Mouse (Mus musculus) forebrain, embryonic 12.5 days (tissue): Measurements from ENCODE around the gene Dlx5. TPM values are rescaled to one million over a fixed set of nuclear protein-coding genes. Genes with fewer than 3 reads are reported as not detected.

Source experiments
- ATAC-seq: fragments of 200-750 bp; cut with Nextera tagmentation; 2 replicates; pipeline ENCODE4 v1.8.0; 2017; ENCODE audit warnings: moderate TSS enrichment; ENCODE audit not compliant: low FRiP score
- H3K27ac ChIP-seq: fragments of 300-500 bp; sonication (generic); 2 replicates; pipeline ENCODE4 v1.5.1; 2016; ENCODE audit warnings: mild to moderate bottlenecking
- H3K27me3 ChIP-seq: fragments of 300-500 bp; sonication (generic); 2 replicates; pipeline ENCODE4 v1.6.1; 2016; ENCODE audit warnings: mild to moderate bottlenecking
- H3K36me3 ChIP-seq: fragments of 300-500 bp; sonication (generic); replicated peaks from 2 replicates; pipeline ENCODE4 v1.6.1; 2016; ENCODE audit warnings: mild to moderate bottlenecking
- H3K4me1 ChIP-seq: fragments of 300-500 bp; sonication (generic); 2 replicates; pipeline ENCODE4 v1.6.1; 2016
- H3K4me2 ChIP-seq: fragments of 300-500 bp; sonication (generic); 2 replicates; pipeline ENCODE4 v1.6.1; 2016; ENCODE audit warnings: mild to moderate bottlenecking, moderate library complexity
- H3K4me3 ChIP-seq: fragments of 300-500 bp; sonication (generic); replicated peaks from 2 replicates; pipeline ENCODE4 v1.5.1; 2016; ENCODE audit warnings: mild to moderate bottlenecking
- H3K9ac ChIP-seq: fragments of 300-500 bp; sonication (generic); 2 replicates; pipeline ENCODE4 v1.6.1; 2016; ENCODE audit warnings: mild to moderate bottlenecking
- H3K9me3 ChIP-seq: fragments of 300-500 bp; sonication (generic); 2 replicates; pipeline ENCODE4 v1.6.1; 2016
- WGBS: fragments of 180-500 bp; shearing (Covaris S2); methylation state at CpG from one replicate; pipeline ENCODE4 v1.1.7; 2016; 5-methylcytosine and 5-hydroxymethylcytosine counted together
- polyA plus RNA-seq: library from polyadenylated mRNA; unstranded; fragments of >200 nt; fragmentation: Nextera tagmentation; extraction: Ambion mirVana; gene quantifications from 2 replicates; pipeline ENCODE4 v1.2.1, GENCODE M21; 2016

The Dlx5 gene
- polyA plus RNA-seq, 1 experiment from 2014 or later, result 68.0 TPM

DNA sequence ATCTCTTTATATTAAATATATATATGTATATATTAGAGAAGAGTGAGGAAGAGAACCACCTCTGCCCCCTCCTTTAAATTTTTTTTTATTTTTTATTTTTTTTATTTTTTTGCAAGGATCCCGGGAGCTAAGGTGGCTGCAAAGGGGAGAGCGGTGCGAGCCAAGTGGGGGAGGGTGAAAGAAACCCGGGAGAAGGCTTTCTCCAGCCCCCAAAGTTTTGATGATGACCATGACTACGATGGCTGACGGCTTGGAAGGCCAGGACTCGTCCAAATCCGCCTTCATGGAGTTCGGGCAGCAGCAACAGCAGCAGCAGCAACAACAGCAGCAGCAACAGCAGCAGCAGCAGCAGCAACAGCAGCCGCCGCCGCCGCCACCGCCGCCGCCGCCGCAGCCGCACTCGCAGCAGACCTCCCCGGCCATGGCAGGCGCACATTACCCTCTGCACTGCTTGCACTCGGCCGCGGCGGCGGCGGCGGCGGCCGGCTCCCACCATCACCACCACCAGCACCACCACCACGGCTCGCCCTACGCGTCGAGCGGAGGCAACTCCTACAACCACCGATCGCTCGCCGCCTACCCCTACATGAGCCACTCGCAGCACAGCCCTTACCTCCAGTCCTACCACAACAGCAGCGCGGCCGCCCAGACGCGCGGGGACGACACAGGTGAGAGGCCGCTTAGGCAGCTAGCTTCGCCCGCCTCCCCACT is 18.6 kb downstream of the Dlx5 start, which contains the start of gene Dlx6:
Gene Dlx6, plus strand, starts transcription at position 175 of the 711 bp plus-strand sequence.
- 1% methylated on average over 45 of the region's 52 CpGs for WGBS
- H3K9me3 ChIP-seq, result no peaks in the 10 kb centered on the region
- peak within 1 kb of the TSS; percentile 97 for H3K27ac ChIP-seq
- H3K36me3 ChIP-seq, result no peaks in the 10 kb centered on the region
- peak within 1 kb of the TSS; percentile 83 for H3K9ac ChIP-seq
- peaks cover 89% of the 10 kb centered on the region for H3K27me3 ChIP-seq
- peak within 1 kb of the TSS; percentile 76 for H3K4me2 ChIP-seq
- H3K4me3 ChIP-seq, result peak within 1 kb of the TSS; percentile 59
- peaks cover 20% of the 10 kb centered on the region for H3K4me1 ChIP-seq
- peak; percentile 53 for ATAC-seq

DNA sequence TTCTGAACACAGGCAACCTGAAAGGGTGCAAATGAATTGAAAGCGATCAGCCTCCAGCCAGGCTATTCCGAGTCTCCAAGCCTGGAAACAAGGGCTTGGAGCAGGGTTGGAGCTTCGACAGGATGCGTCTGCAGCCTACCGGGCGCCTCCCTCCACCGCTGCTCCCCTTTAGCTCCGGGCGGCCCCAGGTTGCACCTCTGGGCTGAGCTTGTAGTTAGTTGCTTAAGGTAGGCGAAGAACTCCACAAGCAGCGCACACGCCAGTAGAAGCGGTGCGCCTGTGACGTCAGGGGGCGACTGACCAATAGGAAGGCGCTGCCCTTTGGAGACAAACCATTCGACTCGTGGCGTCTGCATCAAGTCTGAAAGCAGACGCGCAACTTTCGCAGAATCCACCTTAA is 19.3 kb downstream of the Dlx5 start:
- H3K27ac ChIP-seq, result peak overlapping the region; percentile 97
- ATAC-seq, result peak; percentile 82
- peak overlapping the region; percentile 83 for H3K9ac ChIP-seq

DNA sequence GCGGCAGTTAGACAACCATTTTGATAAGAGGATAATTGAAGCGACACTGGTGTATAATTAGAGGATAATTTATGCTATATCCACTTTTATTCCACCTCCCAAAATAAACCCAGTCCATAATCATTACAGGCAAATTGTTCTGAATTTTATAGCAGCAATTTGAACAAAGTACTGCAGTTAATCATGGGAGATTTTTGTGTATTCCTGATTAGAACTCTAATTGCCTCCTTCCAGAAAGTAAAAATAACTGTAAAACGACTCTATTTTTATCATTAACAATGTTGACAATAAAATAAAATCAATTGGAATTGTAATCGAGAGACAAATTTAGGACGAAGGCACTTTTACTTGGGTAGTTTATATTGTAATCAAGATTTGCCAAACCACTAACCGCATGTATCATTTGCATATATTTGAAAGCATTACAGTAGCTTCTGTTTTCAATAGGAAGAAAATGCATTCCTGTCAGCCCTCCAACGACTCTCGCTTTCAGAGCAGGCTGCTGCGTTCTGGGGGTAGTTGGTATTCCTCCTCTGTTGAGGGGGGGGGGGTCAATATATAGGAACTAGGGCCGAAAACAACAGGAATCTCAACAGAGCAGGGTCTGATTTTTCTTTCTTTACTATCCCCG is 20.0 kb downstream of the Dlx5 start:
- H3K4me2 ChIP-seq, result peak overlapping the region; percentile 76
- peak; percentile 16; the same call in 1 of the 2 replicates for ATAC-seq
- H3K4me3 ChIP-seq, result peak overlapping the region; percentile 59
- WGBS, result 1% methylated on average over 11 of the region's 11 CpGs
- H3K4me1 ChIP-seq, result peaks cover 20% of the 10 kb centered on the region
- H3K27me3 ChIP-seq, result peaks cover 90% of the 10 kb centered on the region
- H3K27ac ChIP-seq, result peak overlapping the region; percentile 97
- peak overlapping the region; percentile 83 for H3K9ac ChIP-seq
- no peaks in the 10 kb centered on the region for H3K9me3 ChIP-seq
- no peaks in the 10 kb centered on the region for H3K36me3 ChIP-seq

More for the DNA sequence above, 19.3 kb downstream of the Dlx5 start:
- H3K4me2 ChIP-seq, result peak overlapping the region; percentile 76
- peaks cover 93% of the 10 kb centered on the region for H3K27me3 ChIP-seq
- WGBS, result under 1% methylated on average over 22 of the region's 23 CpGs
- no peaks in the 10 kb centered on the region for H3K36me3 ChIP-seq
- H3K4me3 ChIP-seq, result peak overlapping the region; percentile 59
- no peaks in the 10 kb centered on the region for H3K9me3 ChIP-seq
- peaks cover 20% of the 10 kb centered on the region for H3K4me1 ChIP-seq

DNA sequence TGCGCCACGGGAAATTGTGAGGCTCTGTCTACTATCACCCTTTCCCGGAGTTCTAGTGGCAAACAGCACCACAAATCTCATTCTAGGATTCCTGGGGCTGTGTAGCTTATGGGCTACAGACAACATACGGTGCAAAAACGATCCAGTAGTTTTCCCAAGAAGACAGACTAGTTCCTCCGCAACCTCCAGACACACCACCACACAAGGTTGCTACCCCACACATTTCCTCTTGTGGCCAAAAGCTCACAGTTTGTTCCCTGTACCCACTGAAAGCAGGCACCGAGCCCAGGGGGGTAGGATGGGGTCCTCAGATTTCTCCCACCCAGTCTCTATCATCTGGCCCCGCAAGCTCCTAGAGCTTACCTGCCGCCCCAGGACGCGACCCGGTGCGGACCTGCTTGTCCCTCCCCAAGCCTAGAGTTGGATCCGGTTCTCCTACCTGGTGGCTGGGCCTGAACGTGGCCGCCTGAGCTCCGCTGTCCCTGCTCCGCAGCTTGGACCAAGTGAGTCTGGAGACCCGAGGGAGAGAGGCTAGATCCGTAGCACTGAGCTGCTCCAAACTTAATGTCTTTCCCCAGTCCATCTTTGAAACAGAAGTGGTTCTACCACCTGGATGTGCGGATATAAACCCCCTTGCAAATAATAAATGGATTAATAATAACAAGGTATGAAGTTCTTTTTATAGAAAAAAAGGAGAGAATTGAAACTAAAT is 20.6 kb downstream of the Dlx5 start:
- Histone ChIP-seq H3K27ac (peak overlapping the region; percentile 94), H3K4me1 (peaks cover 23% of the 10 kb centered on the region), H3K36me3 (no peaks in the 10 kb centered on the region), H3K9ac (peak overlapping the region; percentile 61), H3K27me3 (peaks cover 91% of the 10 kb centered on the region), H3K4me3 (peak overlapping the region; percentile 43), H3K4me2 (peak overlapping the region; percentile 41), H3K9me3 (no peaks in the 10 kb centered on the region)
- under 1% methylated on average over 21 of the region's 21 CpGs for WGBS
- no peak for ATAC-seq

DNA sequence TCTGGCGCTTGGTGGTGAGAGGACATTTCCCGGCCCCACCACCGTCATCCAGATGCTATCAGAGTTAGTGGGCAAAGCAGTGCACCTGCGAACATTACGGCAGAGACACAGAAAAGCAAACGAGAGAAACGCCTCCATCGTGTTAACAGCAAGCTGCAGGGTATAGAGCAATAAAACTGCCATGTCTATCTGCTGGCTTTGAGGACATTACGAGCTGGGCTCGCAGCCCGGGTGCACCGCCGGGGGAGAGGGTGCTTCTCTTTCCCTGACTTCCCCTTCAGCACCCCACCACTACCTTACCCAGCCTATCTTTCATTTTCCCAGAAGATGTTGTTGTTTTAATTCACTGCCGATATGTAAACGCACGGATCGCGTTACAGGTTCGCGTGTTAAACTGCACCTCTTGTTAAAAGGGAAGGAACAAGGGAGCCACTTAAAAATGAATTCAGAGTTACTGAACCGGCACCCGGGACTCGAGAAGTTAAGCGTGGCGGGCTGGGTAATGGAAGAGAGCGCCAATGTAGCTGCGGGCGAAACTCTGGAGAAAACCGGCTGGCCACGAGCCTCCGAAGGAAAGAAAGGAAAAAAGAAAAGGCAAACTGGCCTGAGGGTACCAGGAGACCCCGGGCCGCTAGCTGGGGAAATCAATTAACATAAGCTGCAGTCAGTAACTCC is 21.3 kb downstream of the Dlx5 start:
- H3K4me3 ChIP-seq, result peak overlapping the region; percentile 43
- under 1% methylated on average over 33 of the region's 33 CpGs for WGBS
- H3K9me3 ChIP-seq, result no peaks in the 10 kb centered on the region
- peaks cover 26% of the 10 kb centered on the region for H3K4me1 ChIP-seq
- H3K4me2 ChIP-seq, result peak overlapping the region; percentile 41
- ATAC-seq, result no peak
- H3K27me3 ChIP-seq, result peaks cover 90% of the 10 kb centered on the region
- H3K27ac ChIP-seq, result peak overlapping the region; percentile 94
- peak overlapping the region; percentile 61 for H3K9ac ChIP-seq
- H3K36me3 ChIP-seq, result no peaks in the 10 kb centered on the region

DNA sequence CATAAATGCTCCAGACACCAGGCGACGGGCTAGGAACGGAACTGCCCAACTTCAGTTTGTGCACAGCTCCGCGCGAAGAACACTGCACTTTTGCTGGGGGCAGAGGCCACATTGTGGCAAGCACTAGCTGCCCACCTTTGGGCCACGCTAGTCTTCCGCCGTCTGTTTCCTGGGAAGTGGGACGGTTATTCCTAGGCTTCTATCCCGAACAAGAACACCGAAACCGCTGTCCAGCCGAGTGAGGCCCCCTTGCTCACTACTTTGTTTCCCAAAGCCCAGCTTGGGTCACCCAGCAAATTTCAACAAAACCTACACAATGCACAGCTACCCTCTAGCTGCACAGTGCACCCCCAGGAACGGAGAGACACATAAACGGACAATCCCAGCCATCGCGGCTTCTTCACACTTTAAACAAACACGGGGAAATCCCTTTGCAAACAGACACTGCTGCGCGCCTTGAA is 21.9 kb downstream of the Dlx5 start:
- Histone ChIP-seq H3K36me3 (no peaks in the 10 kb centered on the region), H3K4me2 (peak overlapping the region; percentile 41), H3K4me3 (peak overlapping the region; percentile 43), H3K27me3 (peaks cover 90% of the 10 kb centered on the region), H3K9ac (peak overlapping the region; percentile 61), H3K27ac (peak overlapping the region; percentile 94), H3K9me3 (no peaks in the 10 kb centered on the region), H3K4me1 (peaks cover 26% of the 10 kb centered on the region)
- under 1% methylated on average over 21 of the region's 21 CpGs for WGBS
- ATAC-seq, result no peak

DNA sequence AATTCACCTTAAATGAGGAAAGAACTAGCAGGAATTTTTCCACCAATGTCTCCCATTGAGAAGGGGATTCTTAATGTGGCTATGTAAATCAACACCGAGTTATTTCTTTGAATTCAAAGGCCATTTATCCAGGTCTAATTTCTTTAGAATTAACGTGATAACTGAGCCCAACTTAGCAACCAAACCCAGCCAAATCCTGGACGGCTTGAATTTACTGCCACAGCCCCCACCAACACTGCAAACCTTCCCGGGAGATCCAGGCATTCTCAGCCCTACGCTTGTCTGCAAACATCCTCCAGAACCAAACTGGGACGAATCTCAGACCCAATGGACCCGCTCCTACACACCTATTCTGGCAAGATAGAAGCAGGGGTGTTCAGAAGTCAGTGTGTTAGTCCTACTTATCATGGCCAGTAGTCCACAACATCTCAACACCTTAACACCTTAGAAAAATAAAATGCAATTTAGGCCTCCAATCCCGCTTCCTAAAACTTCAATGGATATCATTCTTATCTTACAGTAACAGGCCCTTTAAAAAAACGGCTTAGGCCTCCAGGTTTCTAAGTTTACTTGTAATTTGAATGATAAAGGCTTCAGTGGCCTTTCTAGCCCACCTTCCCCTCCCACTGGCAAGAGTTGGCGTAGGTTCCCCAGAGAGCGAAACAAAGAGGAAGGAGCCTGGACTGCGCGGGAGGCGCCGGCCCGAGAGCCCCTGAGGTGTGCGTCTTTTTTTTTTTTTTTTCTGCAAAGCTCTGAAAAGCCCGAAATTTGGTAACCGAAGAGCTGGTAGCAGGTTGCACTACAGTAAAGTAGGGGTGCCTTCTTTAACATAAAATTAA is 22.6 kb downstream of the Dlx5 start:
- peak overlapping the region; percentile 94 for H3K27ac ChIP-seq
- 1% methylated on average over 19 of the region's 19 CpGs for WGBS

DNA sequence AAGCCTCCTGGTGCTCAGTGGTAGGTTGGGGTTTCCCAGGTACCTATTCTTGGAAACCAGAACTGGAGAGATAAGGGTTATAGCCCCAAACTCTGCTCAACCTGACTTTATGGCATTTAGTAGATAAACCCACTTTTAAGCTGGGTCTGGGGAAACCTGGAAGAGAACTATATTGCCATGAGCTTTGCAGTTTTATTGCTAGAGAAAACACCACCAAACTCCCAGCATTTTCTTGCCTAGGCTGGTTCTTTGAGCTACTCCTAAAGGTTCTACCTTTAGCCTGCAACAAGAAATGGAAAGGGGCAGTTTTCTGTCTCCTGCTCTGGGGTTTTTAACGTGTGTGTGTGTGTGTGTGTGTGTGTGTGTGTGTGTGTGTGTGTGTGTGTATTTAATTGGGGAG is 23.3 kb downstream of the Dlx5 start:
- H3K4me3 ChIP-seq, result peak overlapping the region; percentile 43
- no peaks in the 10 kb centered on the region for H3K36me3 ChIP-seq
- peaks cover 17% of the 10 kb centered on the region for H3K4me1 ChIP-seq
- ATAC-seq, result no peak
- WGBS, result 0% methylated on average over 1 of the region's 1 CpGs
- H3K27me3 ChIP-seq, result peaks cover 90% of the 10 kb centered on the region
- H3K27ac ChIP-seq, result peak overlapping the region; percentile 94
- peak overlapping the region; percentile 61 for H3K9ac ChIP-seq
- no peaks in the 10 kb centered on the region for H3K9me3 ChIP-seq
- H3K4me2 ChIP-seq, result peak overlapping the region; percentile 41

More for the DNA sequence above, 22.6 kb downstream of the Dlx5 start:
- Histone ChIP-seq H3K4me1 (peaks cover 25% of the 10 kb centered on the region), H3K36me3 (no peaks in the 10 kb centered on the region), H3K9me3 (no peaks in the 10 kb centered on the region), H3K4me3 (peak overlapping the region; percentile 43), H3K9ac (peak overlapping the region; percentile 61), H3K27me3 (peaks cover 90% of the 10 kb centered on the region), H3K4me2 (peak overlapping the region; percentile 41)
- no peak for ATAC-seq

DNA sequence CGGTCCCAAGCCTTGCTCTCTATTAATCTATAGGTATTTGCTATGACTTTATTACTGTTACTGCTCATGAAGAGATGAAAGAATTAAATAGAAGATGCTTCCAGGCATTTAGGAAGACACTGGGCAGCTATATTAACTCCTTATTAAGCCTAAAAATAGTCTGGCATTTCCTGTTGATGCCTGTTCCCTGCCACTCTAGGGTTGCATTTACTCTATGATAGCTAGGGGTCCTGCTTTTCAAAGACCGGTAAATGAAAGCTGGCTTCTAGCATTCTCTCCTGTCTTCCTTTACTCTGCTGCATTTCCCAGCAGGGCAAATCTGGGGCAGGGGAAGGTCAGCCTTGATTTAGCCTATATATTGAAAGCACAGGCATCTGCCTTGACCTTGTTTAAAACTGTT is 24.1 kb downstream of the Dlx5 start:
- Histone ChIP-seq H3K27me3 (peaks cover 91% of the 10 kb centered on the region), H3K36me3 (no peaks in the 10 kb centered on the region), H3K9ac (peak overlapping the region; percentile 61), H3K9me3 (no peaks in the 10 kb centered on the region), H3K4me2 (peak overlapping the region; percentile 41), H3K4me3 (peak overlapping the region; percentile 43), H3K4me1 (peaks cover 12% of the 10 kb centered on the region), H3K27ac (peak overlapping the region; percentile 81)
- no peak for ATAC-seq
- WGBS, result 3% methylated on average over 2 of the region's 2 CpGs

DNA sequence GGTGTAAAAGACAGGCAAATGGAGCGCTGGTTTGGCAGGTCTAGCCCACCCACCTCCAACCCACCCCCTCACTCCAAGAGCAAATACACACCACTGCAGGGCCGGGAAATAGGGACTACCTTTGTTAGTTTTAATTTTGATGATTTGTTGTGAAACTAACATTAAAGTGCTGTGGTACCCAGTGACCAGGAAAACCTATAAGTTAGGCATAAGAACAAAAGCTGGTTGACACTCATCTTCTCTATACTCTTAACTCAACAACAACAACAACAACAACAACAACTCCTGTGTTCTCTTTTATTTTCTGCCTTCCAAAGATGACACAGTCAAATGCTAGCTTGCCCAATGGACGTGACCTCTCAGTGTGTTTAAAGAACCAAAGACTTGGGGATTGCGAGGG is 25.0 kb downstream of the Dlx5 start:
- H3K27me3 ChIP-seq, result peaks cover 92% of the 10 kb centered on the region
- H3K4me1 ChIP-seq, result peaks cover 6% of the 10 kb centered on the region
- peak overlapping the region; percentile 83 for H3K27ac ChIP-seq
- peak overlapping the region; percentile 35 for H3K4me3 ChIP-seq
- no peaks in the 10 kb centered on the region for H3K36me3 ChIP-seq
- 1% methylated on average over 4 of the region's 4 CpGs for WGBS
- ATAC-seq, result no peak
- peak overlapping the region; percentile 50 for H3K4me2 ChIP-seq
- peak overlapping the region; percentile 57 for H3K9ac ChIP-seq
- H3K9me3 ChIP-seq, result no peaks in the 10 kb centered on the region

DNA sequence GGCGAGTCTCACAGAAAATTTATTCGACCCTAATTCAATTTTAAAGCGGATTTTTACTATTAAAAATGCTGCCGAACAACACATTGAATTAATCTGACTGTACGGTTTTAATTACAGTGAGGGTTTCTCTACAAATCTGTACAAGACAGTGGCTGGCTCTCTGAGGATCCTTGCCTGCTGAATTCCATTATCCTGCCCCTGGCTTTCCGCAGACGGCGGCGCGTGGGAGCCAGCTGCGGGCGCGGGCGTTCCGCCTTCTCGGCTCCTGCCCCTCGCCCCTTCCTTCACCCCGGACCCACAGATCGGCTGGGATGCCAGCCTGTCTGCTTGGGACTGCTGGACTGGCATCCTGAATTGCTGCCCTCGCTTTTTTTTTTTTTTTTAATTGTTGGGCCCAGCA is 25.6 kb downstream of the Dlx5 start:
- H3K36me3 ChIP-seq, result no peaks in the 10 kb centered on the region
- H3K4me2 ChIP-seq, result peak overlapping the region; percentile 50
- WGBS, result 1% methylated on average over 20 of the region's 20 CpGs
- peaks cover 6% of the 10 kb centered on the region for H3K4me1 ChIP-seq
- H3K9me3 ChIP-seq, result no peaks in the 10 kb centered on the region
- peak overlapping the region; percentile 35 for H3K4me3 ChIP-seq
- no peak for ATAC-seq
- H3K9ac ChIP-seq, result peak overlapping the region; percentile 57
- H3K27ac ChIP-seq, result peak overlapping the region; percentile 83
- peaks cover 96% of the 10 kb centered on the region for H3K27me3 ChIP-seq
